Mouse (Mus musculus): ENCODE measurements around the gene Gm5890. TPM values are rescaled to one million over a fixed set of nuclear protein-coding genes. Genes with fewer than 3 reads are reported as not detected.
"Not testable (repeated sequence)": the region's sequence is repeated elsewhere in the genome, so short reads cannot be mapped to it uniquely, and the experiment has no call there.

Gm5890 gene
- not detected in 2 replicates for polyA plus RNA-seq (2015; fragmentation: Nextera tagmentation; extraction: Ambion mirVana)

DNA sequence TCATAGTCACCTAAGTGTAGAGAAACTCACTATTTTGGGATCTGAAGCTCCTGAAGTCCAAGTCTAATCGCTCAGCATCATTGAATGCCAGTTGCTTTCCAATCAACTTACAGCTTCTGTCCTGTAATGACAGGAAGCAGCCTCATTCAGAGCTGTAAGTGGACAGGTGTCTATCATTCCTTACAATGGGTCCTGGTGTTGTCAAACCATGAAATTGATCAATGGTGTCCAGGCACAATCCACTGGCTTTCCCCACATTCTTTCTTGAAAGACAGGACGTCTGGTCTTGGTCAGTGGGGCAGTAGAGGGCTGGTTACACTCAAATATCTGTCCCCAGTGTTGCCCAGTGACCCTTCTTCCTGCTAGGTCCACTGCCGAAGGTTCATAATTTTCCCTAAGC is at the start of gene Gm5890:
TSS of gene Gm5890 (minus strand) at position 101 of the 400 bp plus-strand sequence.
- not testable (repeated sequence) for H3K9ac ChIP-seq (replicated peaks; ENCODE audit: low read depth, low read length); H3K4me1 ChIP-seq (replicated peaks; ENCODE audit: control insufficient read depth, insufficient read depth, low read length); H3K36me3 ChIP-seq (ENCODE audit: control insufficient read depth, insufficient read depth); H3K4me3 ChIP-seq (replicated peaks; ENCODE audit: low read length); H3K9me3 ChIP-seq (ENCODE audit: control insufficient read depth, low read length); ATAC-seq; H3K27ac ChIP-seq (ENCODE audit: low read length); H3K27me3 ChIP-seq (replicated peaks; ENCODE audit: control insufficient read depth, insufficient read depth, low read length); H3K4me2 ChIP-seq (ENCODE audit: low read length)
- WGBS: no CpG with 5 or more reads among the region's 3 CpGs

DNA sequence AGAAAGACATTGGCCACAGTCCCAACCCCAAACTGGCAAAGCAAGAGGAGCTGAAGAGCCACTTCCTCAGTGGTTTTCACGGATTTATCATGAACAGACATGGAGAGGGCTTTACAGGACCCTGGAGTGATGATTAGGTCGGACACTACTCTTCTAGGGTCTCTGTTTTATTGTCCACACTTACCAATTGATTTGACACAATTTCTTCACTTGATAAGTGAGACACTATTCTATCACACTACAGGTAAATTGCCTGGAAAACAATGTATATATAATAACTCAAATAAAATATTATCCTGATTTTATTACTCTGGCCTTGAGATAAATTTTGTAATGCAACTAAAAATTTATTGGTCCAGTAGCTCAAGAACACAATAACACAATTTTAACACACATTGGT is 28.9 kb downstream of the Gm5890 start, which contains the start of gene Gm4498:
TSS of gene Gm4498 (minus strand) at position 101 of the 400 bp plus-strand sequence.
- not testable (repeated sequence) for H3K36me3 ChIP-seq (ENCODE audit: control insufficient read depth, insufficient read depth); H3K4me1 ChIP-seq (replicated peaks; ENCODE audit: control insufficient read depth, insufficient read depth, low read length); ATAC-seq; H3K9ac ChIP-seq (replicated peaks; ENCODE audit: low read depth, low read length); H3K27me3 ChIP-seq (replicated peaks; ENCODE audit: control insufficient read depth, insufficient read depth, low read length); H3K9me3 ChIP-seq (ENCODE audit: control insufficient read depth, low read length); H3K4me3 ChIP-seq (replicated peaks; ENCODE audit: low read length); H3K4me2 ChIP-seq (ENCODE audit: low read length); H3K27ac ChIP-seq (ENCODE audit: low read length)
- WGBS: no CpG with 5 or more reads among the region's 2 CpGs

Other genes starting within 250 kb of the Gm5890 start
- not detected in 2 replicates for gene Vmn1r91, start 163.2 kb downstream of the Gm5890 start, polyA plus RNA-seq (2015; fragmentation: Nextera tagmentation; extraction: Ambion mirVana)
- gene Gm16442, start 140.3 kb downstream of the Gm5890 start, polyA plus RNA-seq (2015; fragmentation: Nextera tagmentation; extraction: Ambion mirVana): not detected in 2 replicates
- not detected in 2 replicates for gene Vmn1r93, start 123.7 kb downstream of the Gm5890 start, polyA plus RNA-seq (2015; fragmentation: Nextera tagmentation; extraction: Ambion mirVana)
- gene Vmn1r94, start 94.5 kb downstream of the Gm5890 start, polyA plus RNA-seq (2015; fragmentation: Nextera tagmentation; extraction: Ambion mirVana): not detected in 2 replicates
- gene Vmn1r95, start 69.1 kb downstream of the Gm5890 start, polyA plus RNA-seq (2015; fragmentation: Nextera tagmentation; extraction: Ambion mirVana): not detected in 2 replicates
- not detected in 2 replicates for gene Gm6164, start 57.2 kb downstream of the Gm5890 start, polyA plus RNA-seq (2015; fragmentation: Nextera tagmentation; extraction: Ambion mirVana)
- not detected in 2 replicates for gene Gm4498, start 29.0 kb downstream of the Gm5890 start, polyA plus RNA-seq (2015; fragmentation: Nextera tagmentation; extraction: Ambion mirVana)
- not detected in 2 replicates for gene Gm4133, start 71.2 kb upstream of the Gm5890 start, polyA plus RNA-seq (2015; fragmentation: Nextera tagmentation; extraction: Ambion mirVana)
- gene Gm5728, start 112.6 kb upstream of the Gm5890 start, polyA plus RNA-seq (2015; fragmentation: Nextera tagmentation; extraction: Ambion mirVana): not detected in 2 replicates
- gene Vmn1r100, start 155.1 kb upstream of the Gm5890 start, polyA plus RNA-seq (2015; fragmentation: Nextera tagmentation; extraction: Ambion mirVana): not detected in 2 replicates
- not detected in 2 replicates for gene Vmn1r101, start 179.8 kb upstream of the Gm5890 start, polyA plus RNA-seq (2015; fragmentation: Nextera tagmentation; extraction: Ambion mirVana)
- not detected in 2 replicates for gene Gm10670, start 212.1 kb upstream of the Gm5890 start, polyA plus RNA-seq (2015; fragmentation: Nextera tagmentation; extraction: Ambion mirVana)
- not detected in 2 replicates for gene Vmn1r103, start 247.7 kb upstream of the Gm5890 start, polyA plus RNA-seq (2015; fragmentation: Nextera tagmentation; extraction: Ambion mirVana)

Data from forebrain, embryonic 16.5 days (tissue).